Mouse (Mus musculus): ENCODE measurements at regions not wholly inside any gene's neighbourhood (a gene's known extent, or its start where the extent isn't known, plus 50 kb on each side); places are given as distances from the start of the nearest gene placed in this dataset.

- DNase-seq (ENCODE audit: low spot score in 2 of 2), result no peak
These were observed 59.9 kb upstream of the Gm4791 start for GRCm38 (mm10) chr9:46938628-46939027.

DNA sequence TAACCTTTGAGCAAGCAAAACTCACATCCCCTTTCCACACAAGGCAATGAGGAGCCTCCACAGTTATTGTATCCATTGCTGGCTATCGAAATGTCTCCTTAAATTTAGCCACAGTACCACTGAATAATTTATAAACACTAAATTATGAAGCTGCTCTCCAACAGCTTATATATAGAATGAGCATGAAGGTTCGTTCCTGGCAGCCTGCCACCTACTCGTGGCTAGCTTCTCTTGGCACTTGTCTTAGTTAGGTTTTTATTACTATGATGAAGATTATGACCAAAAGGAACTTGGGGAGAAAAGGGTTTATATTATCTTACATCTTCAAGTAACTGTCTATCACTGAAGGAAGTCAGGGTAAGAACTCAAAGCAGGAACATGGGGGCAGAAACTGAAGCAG is 72.9 kb upstream of the Gm4791 start:
- no peak for DNase-seq (ENCODE audit: low spot score in 2 of 2)

- no peak for DNase-seq (ENCODE audit: low spot score in 2 of 2)
These were observed 78.5 kb upstream of the Gm4791 start for GRCm38 (mm10) chr9:46920081-46920480.

GRCm38 (mm10) chr9:46913238-46913637 is 85.3 kb upstream of the Gm4791 start:
- no peak for DNase-seq (ENCODE audit: low spot score in 2 of 2)

- no peak for DNase-seq (ENCODE audit: low spot score in 2 of 2)
These were observed 89.0 kb upstream of the Gm4791 start for GRCm38 (mm10) chr9:46909412-46910013.

DNA sequence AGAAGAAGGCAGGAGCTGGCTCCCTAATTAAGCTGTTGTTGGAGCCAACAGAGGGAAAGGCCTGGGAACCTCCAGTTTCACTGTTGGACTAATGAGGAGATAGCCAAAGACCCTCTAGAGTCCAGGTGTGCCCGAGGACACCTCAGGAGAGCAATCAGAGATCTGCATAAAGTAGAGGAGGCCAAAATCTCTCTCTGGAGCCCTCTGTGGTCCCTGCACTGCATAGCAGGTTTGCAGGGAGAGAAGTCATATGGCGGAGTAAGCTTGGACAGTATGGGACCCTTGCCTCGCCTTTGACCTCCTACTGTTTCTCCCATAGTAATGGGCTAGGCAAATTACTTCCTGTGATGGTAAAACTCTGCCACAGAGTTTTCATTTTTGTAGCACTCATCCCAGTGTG is 93.5 kb upstream of the Gm4791 start:
- DNase-seq (ENCODE audit: low spot score in 2 of 2), result no peak

DNA sequence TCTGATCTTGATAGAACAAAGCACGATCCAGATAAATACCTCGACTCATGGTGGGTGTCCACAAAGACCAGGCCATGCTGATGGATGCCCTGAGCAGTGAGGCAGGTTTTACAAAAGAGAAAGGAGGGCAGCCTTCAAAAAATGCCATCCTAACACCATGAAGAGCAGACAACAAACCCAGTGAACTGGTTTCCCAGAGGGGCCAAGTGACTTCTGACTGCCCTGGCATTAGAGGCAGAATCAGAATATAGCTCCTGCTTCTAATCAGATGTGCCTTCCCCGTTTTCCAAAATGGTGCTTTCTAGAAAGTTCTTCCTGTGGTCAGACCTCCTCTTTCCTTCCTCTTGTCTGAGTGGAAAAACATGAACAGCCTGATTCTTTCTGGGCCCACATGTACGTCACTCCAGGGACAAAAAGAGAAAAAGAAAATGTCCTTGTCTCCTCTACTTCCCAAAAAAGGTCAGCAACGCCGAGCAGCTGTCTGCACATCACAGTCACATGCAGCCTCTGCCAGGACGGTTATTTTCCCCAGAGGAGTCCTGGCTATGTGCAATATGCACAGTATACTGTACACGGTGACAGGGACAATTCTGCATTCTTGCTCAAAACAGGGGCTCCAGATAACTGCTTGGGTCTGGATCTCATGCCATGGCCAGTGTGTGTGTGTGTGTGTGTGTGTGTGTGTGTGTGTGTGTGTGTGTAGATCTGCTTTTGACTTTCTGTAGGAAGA is 94.9 kb upstream of the Gm4791 start:
- no peak for DNase-seq (ENCODE audit: low spot score in 2 of 2)

DNA sequence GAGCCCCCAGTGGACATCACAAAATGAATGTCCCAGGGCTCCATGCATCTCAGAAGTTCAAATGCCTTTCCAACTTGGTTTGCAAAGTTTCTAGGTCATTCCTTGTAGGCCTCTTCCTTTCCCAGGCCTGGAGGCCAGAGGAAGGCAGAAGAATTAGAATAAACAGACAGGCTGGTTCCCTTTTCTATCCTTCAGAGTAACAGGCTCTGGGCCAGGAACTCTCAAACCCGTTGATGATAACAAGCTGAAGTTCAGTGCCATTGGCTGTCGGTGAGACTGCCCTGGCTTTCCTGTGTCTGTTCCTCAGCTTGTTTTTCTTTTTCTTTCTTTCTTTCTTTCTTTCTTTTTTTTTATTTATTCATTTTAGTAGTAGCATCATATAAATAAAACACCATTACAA is 99.3 kb upstream of the Gm4791 start:
- DNase-seq (ENCODE audit: low spot score in 2 of 2), result no peak

DNA sequence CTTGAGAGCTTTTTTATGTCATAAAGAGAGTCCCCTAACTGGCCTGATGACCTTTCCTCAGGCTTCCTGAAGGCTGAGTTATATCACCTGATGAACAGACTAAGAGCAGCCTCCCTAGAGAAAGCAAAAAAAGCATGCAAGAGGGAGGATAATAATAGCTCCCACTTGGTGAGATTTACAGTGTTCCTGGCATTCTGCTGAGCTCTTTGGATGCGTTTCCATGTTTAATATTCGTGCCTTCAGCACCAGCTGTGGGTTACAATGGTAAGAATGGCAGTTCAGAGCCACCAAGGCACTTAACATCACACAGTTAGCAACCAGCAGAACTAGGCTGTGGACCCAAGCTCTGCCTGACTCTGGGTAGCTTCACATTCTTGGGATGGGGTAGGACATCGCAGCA is 100.4 kb upstream of the Gm4791 start:
- no peak for DNase-seq (ENCODE audit: low spot score in 2 of 2)

- DNase-seq (ENCODE audit: low spot score in 2 of 2), result no peak
These were observed 106.7 kb upstream of the Gm4791 start for GRCm38 (mm10) chr9:46891829-46892228.

GRCm38 (mm10) chr9:46889933-46890662 is 108.4 kb upstream of the Gm4791 start:
- DNase-seq (ENCODE audit: low spot score in 2 of 2), result no peak

DNA sequence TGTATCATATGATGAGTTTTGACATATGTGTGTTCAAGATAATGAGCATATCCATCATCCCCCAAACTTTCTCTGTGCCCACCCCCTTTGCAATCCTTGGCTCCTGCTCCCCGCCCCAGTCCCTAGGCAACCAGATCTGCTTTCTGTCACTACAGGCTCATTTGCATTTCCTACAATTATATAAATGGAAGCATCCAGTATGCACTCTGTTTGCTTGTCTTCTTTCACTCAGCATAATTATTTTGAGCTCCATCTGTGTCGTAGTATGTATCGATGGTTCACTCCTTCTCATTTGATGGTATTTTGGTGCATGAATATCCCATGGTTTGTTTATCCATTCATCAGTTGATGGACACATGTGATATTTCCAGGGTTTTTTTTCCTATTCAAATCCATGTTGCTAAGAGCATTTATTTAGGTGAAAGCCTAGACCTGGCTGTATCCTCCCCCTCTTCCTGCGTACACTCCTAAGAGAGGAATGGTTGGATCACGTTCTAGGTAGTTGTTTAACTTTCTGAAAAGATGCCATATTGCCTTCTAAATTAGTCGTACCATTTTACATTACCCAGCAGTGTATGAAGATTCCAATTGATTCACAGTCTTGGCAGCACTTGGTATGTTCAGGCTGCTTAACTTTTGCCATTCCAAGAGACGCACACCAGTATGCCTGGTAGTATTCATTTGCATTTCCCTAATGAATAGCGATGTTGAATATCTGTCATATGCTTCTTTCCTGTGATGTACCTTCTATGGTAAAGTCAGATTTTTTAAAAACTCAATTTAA is 127.1 kb upstream of the Gm4791 start:
- no peak for DNase-seq (ENCODE audit: low spot score in 2 of 2)

DNA sequence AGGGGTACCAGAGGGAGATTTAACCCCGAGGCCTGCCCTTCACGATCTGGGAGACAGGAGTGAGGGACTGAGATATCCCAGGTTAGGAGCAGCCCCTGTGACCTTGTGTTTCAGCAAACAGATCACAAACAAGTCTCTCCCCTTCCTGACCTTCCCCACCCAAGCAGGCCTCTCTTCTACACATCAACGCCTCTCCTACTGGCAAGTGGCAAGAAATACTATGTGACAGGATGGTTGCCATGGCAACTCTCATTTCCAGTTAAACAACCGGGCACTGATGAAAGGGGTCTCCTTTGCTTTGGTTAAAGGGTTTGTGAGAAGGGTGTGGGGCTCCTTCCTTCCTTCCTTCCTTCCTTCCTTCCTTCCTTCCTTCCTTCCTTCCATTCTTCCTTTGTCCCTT is 134.6 kb upstream of the Gm4791 start:
- DNase-seq (ENCODE audit: low spot score in 2 of 2), result no peak

- DNase-seq (ENCODE audit: low spot score in 2 of 2), result no peak
These were observed 146.8 kb upstream of the Gm4791 start for GRCm38 (mm10) chr9:46851753-46852152.

DNA sequence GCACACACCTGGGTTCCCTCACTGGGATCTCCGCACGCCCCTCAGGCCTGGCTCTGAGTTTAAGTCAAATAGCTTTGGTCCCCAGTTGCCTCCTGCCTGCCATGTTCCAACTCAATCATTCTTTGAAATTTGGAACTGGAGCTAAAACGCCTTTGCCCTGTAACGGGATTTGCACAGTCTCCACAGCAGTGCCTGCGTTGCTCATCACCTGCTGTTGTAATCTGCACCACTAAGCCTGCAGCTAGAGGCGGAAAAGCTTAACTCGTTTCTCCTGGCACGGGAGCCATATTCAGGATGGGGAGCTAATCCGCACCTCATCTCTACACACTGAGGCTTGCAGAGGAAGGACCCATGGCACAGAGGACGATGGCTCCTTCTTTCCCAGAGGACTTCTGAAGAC is 147.2 kb upstream of the Gm4791 start:
- no peak for DNase-seq (ENCODE audit: low spot score in 2 of 2)

GRCm38 (mm10) chr9:46845276-46845675 is 153.3 kb upstream of the Gm4791 start:
- peak in 1 of 2 experiments; percentile 5 for DNase-seq (ENCODE audit: low spot score in 2 of 2)

GRCm38 (mm10) chr9:46843781-46844180 is 154.8 kb upstream of the Gm4791 start:
- no peak for DNase-seq (ENCODE audit: low spot score in 2 of 2)

DNA sequence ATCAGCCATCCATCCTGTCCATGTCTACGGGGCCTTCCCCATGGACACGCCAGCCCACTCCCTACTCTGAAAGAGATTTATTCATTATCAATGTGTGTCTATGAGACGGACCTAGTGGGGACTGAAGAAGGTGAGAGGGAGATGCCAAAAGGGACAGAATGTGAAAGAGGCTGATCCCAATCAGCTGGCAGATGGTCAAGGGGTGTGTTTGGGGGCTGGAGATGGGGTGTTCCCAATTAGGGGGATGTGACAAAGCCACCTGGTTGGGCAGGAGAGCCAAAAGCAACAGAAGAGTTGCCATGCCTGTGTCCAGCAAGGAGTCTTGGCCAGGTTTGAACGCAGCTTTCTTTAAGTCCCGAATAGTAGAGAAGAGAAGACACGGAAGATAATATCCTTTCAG is 157.0 kb upstream of the Gm4791 start:
- DNase-seq (ENCODE audit: low spot score in 2 of 2), result no peak

DNA sequence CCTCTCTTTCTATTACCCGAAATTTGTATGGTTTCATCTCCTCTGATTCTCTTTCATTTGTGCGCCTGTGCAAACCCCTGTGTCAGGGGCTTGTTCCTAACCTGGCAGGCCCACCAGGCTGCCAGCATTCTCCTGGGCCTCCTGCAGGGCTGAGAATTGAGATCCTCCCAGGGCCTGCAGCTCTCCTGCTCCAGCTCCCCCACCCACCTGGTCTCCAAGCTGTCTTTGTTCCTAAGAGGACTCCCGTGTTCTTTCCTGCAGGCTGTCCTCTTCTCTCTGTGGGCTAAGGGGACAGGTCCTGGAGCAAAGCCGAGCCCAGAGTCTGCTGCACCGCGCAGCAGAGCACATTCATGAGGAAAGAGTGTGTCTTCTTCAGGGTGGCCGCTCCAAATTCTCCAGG is 163.3 kb upstream of the Gm4791 start:
- DNase-seq (ENCODE audit: low spot score in 2 of 2), result no peak

GRCm38 (mm10) chr9:46830746-46831560 is 167.6 kb upstream of the Gm4791 start:
- DNase-seq (ENCODE audit: low spot score in 2 of 2), result no peak

GRCm38 (mm10) chr9:46830316-46830715 is 168.2 kb upstream of the Gm4791 start:
- no peak for DNase-seq (ENCODE audit: low spot score in 2 of 2)
